Mouse (Mus musculus): ENCODE results near the gene Sem1.
"Not testable (repeated sequence)": the region's sequence is repeated elsewhere in the genome, so short reads cannot be mapped to it uniquely, and the experiment has no call there.

Sem1 gene

GRCm38 (mm10) chr6:6578304-6579149 lies at the start of gene Sem1:
Sem1 (minus strand) TSS chr6:6578663.
- peak; percentile 91 to 94 for DNase-seq

GRCm38 (mm10) chr6:6622846-6623749 lies 44.6 kb upstream of the Sem1 start:
- peak; percentile 33 to 55 for DNase-seq

- DNase-seq = no peak
Observed at GRCm38 (mm10) chr6:6603561-6604544, 25.4 kb upstream of the Sem1 start.

- no peak for DNase-seq
Observed at GRCm38 (mm10) chr6:6586313-6586712, 7.8 kb upstream of the Sem1 start.

GRCm38 (mm10) chr6:6581849-6582248 lies 3.4 kb upstream of the Sem1 start:
- no peak for DNase-seq

- DNase-seq = no peak
Observed at GRCm38 (mm10) chr6:6577741-6578284, 650 bp downstream of the Sem1 start.

GRCm38 (mm10) chr6:6577291-6577690 lies 1.2 kb downstream of the Sem1 start:
- no peak for DNase-seq

- no peak for DNase-seq
Observed at GRCm38 (mm10) chr6:6575796-6576195, 2.7 kb downstream of the Sem1 start.

GRCm38 (mm10) chr6:6568436-6568835 lies 10.0 kb downstream of the Sem1 start:
- DNase-seq = peak; percentile 67 to 81

- peak; percentile 32 to 71 for DNase-seq
Observed at GRCm38 (mm10) chr6:6563691-6564090, 14.8 kb downstream of the Sem1 start.

- no peak for DNase-seq
Observed at GRCm38 (mm10) chr6:6562716-6563115, 15.7 kb downstream of the Sem1 start.

GRCm38 (mm10) chr6:6557647-6558046 lies 20.8 kb downstream of the Sem1 start:
- no peak for DNase-seq

GRCm38 (mm10) chr6:6552006-6552405 lies 26.5 kb downstream of the Sem1 start:
- DNase-seq = no peak

- no peak for DNase-seq
Observed at GRCm38 (mm10) chr6:6547997-6548396, 30.5 kb downstream of the Sem1 start.

GRCm38 (mm10) chr6:6544255-6544645 lies 34.2 kb downstream of the Sem1 start:
- no peak for DNase-seq

- DNase-seq = no peak
Observed at GRCm38 (mm10) chr6:6543606-6544254, 34.7 kb downstream of the Sem1 start.

- no peak for DNase-seq
Observed at GRCm38 (mm10) chr6:6542133-6542532, 36.3 kb downstream of the Sem1 start.

GRCm38 (mm10) chr6:6536781-6537466 lies 41.5 kb downstream of the Sem1 start:
- DNase-seq = peak in 1 of 2 experiments; percentile 11

GRCm38 (mm10) chr6:6536359-6536758 lies 42.1 kb downstream of the Sem1 start:
- not testable (repeated sequence) for DNase-seq
